Mouse (Mus musculus): ENCODE results near the gene Hus1b. TPM values are rescaled to one million over a fixed set of nuclear protein-coding genes. Genes with fewer than 3 reads are reported as not detected.

Hus1b gene
- 0.19 TPM in 1 of 2 replicates, not detected in the other for polyA plus RNA-seq (2015; fragmentation: Nextera tagmentation; extraction: Ambion mirVana)

GRCm38 (mm10) chr13:30947540-30947939 is at the start of gene Hus1b:
TSS of gene Hus1b (minus strand) at chr13:30947759.
- no peaks in the 10 kb centered on the region for H3K27me3 ChIP-seq (replicated peaks; ENCODE audit: insufficient read depth, low read length)
- no peak within 1 kb of the TSS for H3K27ac ChIP-seq (ENCODE audit: low read length)
- no peak within 1 kb of the TSS for H3K4me3 ChIP-seq (ENCODE audit: low read depth, low read length)
- WGBS = 93% methylated on average over 11 of the region's 11 CpGs
- no peak within 1 kb of the TSS for H3K4me2 ChIP-seq (replicated peaks; ENCODE audit: low read depth, low read length)
- no peak for ATAC-seq
- TF ChIP-seq CTCF (IDR thresholded peaks at IDR 0.05) (no peak), EP300 (IDR thresholded peaks at IDR 0.05) (no peak)
- H3K36me3 ChIP-seq (ENCODE audit: insufficient read depth, low read length) = no peaks in the 10 kb centered on the region
- no peak within 1 kb of the TSS for H3K9ac ChIP-seq (replicated peaks; ENCODE audit: low read depth)
- H3K9me3 ChIP-seq (ENCODE audit: low read length) = no peaks in the 10 kb centered on the region
- DNase-seq (ENCODE audit: low spot score) = no peak
- H3K4me1 ChIP-seq (ENCODE audit: insufficient read depth, low read depth, low read length) = peaks cover 10% of the 10 kb centered on the region; the same call in 1 of the 2 replicates

GRCm38 (mm10) chr13:30994249-30994858 is 46.8 kb upstream of the Hus1b start:
- Histone ChIP-seq H3K9me3 (ENCODE audit: low read length) (no peaks in the 10 kb centered on the region), H3K4me1 (ENCODE audit: insufficient read depth, low read depth, low read length) (no peaks in the 10 kb centered on the region), H3K36me3 (ENCODE audit: insufficient read depth, low read length) (no peaks in the 10 kb centered on the region), H3K4me2 (replicated peaks; ENCODE audit: low read depth, low read length) (no peak overlapping the region), H3K27ac (ENCODE audit: low read length) (no peak overlapping the region), H3K27me3 (replicated peaks; ENCODE audit: insufficient read depth, low read length) (no peaks in the 10 kb centered on the region), H3K9ac (replicated peaks; ENCODE audit: low read depth) (no peak overlapping the region), H3K4me3 (ENCODE audit: low read depth, low read length) (no peak overlapping the region)
- ATAC-seq (no peak), DNase-seq (ENCODE audit: low spot score) (peak; percentile 20)
- TF ChIP-seq EP300 (IDR thresholded peaks at IDR 0.05) (no peak), CTCF (IDR thresholded peaks at IDR 0.05) (no peak)
- 68% methylated on average over 6 of the region's 6 CpGs for WGBS

- Histone ChIP-seq H3K4me1 (ENCODE audit: insufficient read depth, low read depth, low read length) (no peaks in the 10 kb centered on the region), H3K36me3 (ENCODE audit: insufficient read depth, low read length) (no peaks in the 10 kb centered on the region), H3K9ac (replicated peaks; ENCODE audit: low read depth) (no peak overlapping the region), H3K4me2 (replicated peaks; ENCODE audit: low read depth, low read length) (no peak overlapping the region), H3K4me3 (ENCODE audit: low read depth, low read length) (no peak overlapping the region), H3K9me3 (ENCODE audit: low read length) (no peaks in the 10 kb centered on the region), H3K27me3 (replicated peaks; ENCODE audit: insufficient read depth, low read length) (no peaks in the 10 kb centered on the region), H3K27ac (ENCODE audit: low read length) (no peak overlapping the region)
- WGBS = 27% methylated on average over 3 of the region's 3 CpGs
- ATAC-seq (peak; percentile 33; the same call in 1 of the 2 replicates), DNase-seq (ENCODE audit: low spot score) (peak; percentile 83)
- peak; percentile 82 for TF ChIP-seq CTCF (IDR thresholded peaks at IDR 0.05)
- no peak for TF ChIP-seq EP300 (IDR thresholded peaks at IDR 0.05)
Observed at GRCm38 (mm10) chr13:30993819-30994218, 46.3 kb upstream of the Hus1b start.

GRCm38 (mm10) chr13:30990233-30990632 is 42.7 kb upstream of the Hus1b start:
- no peaks in the 10 kb centered on the region for H3K9me3 ChIP-seq (ENCODE audit: low read length)
- no peak overlapping the region for H3K4me2 ChIP-seq (replicated peaks; ENCODE audit: low read depth, low read length)
- H3K4me3 ChIP-seq (ENCODE audit: low read depth, low read length) = no peak overlapping the region
- DNase-seq (ENCODE audit: low spot score) = peak; percentile 15
- no peaks in the 10 kb centered on the region for H3K4me1 ChIP-seq (ENCODE audit: insufficient read depth, low read depth, low read length)
- ATAC-seq = no peak
- TF ChIP-seq EP300 (IDR thresholded peaks at IDR 0.05) = no peak
- no peak for TF ChIP-seq CTCF (IDR thresholded peaks at IDR 0.05)
- 22% methylated on average over 9 of the region's 9 CpGs for WGBS
- H3K27me3 ChIP-seq (replicated peaks; ENCODE audit: insufficient read depth, low read length) = 0 out of 2 replicates have a peak, but pooled peaks cover 5% of the 10 kb centered on the region
- H3K9ac ChIP-seq (replicated peaks; ENCODE audit: low read depth) = no peak overlapping the region
- H3K36me3 ChIP-seq (ENCODE audit: insufficient read depth, low read length) = no peaks in the 10 kb centered on the region
- H3K27ac ChIP-seq (ENCODE audit: low read length) = no peak overlapping the region

DNA sequence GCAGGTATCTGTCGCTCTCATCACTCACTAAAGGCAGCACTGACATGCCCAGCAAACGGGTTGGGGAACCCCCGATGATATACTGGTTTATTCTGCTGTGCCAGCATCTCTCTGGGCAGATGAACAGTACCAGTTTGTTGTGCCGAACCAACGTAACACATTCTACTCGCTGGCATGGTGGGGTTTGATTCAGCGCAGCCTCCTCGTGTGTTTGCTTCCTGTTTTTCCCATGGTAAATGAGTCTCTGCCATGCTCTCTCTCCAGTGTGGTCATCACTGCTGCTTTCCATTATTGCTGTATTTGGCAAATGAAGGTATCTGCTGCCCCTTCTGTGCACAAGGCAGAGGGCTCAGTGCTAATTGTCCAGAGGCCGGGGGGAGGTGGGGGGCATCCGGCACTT is 42.2 kb upstream of the Hus1b start:
- no peak overlapping the region for H3K27ac ChIP-seq (ENCODE audit: low read length)
- H3K4me2 ChIP-seq (replicated peaks; ENCODE audit: low read depth, low read length) = no peak overlapping the region
- H3K27me3 ChIP-seq (replicated peaks; ENCODE audit: insufficient read depth, low read length) = 0 out of 2 replicates have a peak, but pooled peaks cover 5% of the 10 kb centered on the region
- no peaks in the 10 kb centered on the region for H3K36me3 ChIP-seq (ENCODE audit: insufficient read depth, low read length)
- no peak overlapping the region for H3K4me3 ChIP-seq (ENCODE audit: low read depth, low read length)
- WGBS = 69% methylated on average over 10 of the region's 10 CpGs
- H3K9me3 ChIP-seq (ENCODE audit: low read length) = no peaks in the 10 kb centered on the region
- TF ChIP-seq EP300 (IDR thresholded peaks at IDR 0.05) = no peak
- TF ChIP-seq CTCF (IDR thresholded peaks at IDR 0.05) = no peak
- no peaks in the 10 kb centered on the region for H3K4me1 ChIP-seq (ENCODE audit: insufficient read depth, low read depth, low read length)
- ATAC-seq (no peak), DNase-seq (ENCODE audit: low spot score) (no peak)
- H3K9ac ChIP-seq (replicated peaks; ENCODE audit: low read depth) = no peak overlapping the region

GRCm38 (mm10) chr13:30987686-30988085 is 40.1 kb upstream of the Hus1b start:
- H3K27ac ChIP-seq (ENCODE audit: low read length) = no peak overlapping the region
- H3K9me3 ChIP-seq (ENCODE audit: low read length) = no peaks in the 10 kb centered on the region
- ATAC-seq (0 out of 2 replicates have a peak, but pooled peaks have one; percentile 20), DNase-seq (ENCODE audit: low spot score) (peak; percentile 45)
- no peak overlapping the region for H3K4me3 ChIP-seq (ENCODE audit: low read depth, low read length)
- H3K4me1 ChIP-seq (ENCODE audit: insufficient read depth, low read depth, low read length) = no peaks in the 10 kb centered on the region
- no peak overlapping the region for H3K9ac ChIP-seq (replicated peaks; ENCODE audit: low read depth)
- 78% methylated on average over 2 of the region's 2 CpGs for WGBS
- 0 out of 2 replicates have a peak, but pooled peaks cover 5% of the 10 kb centered on the region for H3K27me3 ChIP-seq (replicated peaks; ENCODE audit: insufficient read depth, low read length)
- H3K36me3 ChIP-seq (ENCODE audit: insufficient read depth, low read length) = no peaks in the 10 kb centered on the region
- no peak for TF ChIP-seq EP300 (IDR thresholded peaks at IDR 0.05)
- no peak for TF ChIP-seq CTCF (IDR thresholded peaks at IDR 0.05)
- H3K4me2 ChIP-seq (replicated peaks; ENCODE audit: low read depth, low read length) = no peak overlapping the region
